Mouse (Mus musculus) heart, embryonic 13.5 days (tissue): ENCODE measurements at regions not wholly inside any gene's neighbourhood (a gene's known extent, or its start where the extent isn't known, plus 50 kb on each side); places are given as distances from the start of the nearest gene placed in this dataset.

Source experiments
- ATAC-seq: fragments of 200-750 bp; cut with Nextera tagmentation; 2 replicates; pipeline ENCODE4 v1.8.0; 2017; ENCODE audit warnings: moderate TSS enrichment; ENCODE audit not compliant: insufficient number of reproducible peaks, low FRiP score, low TSS enrichment; ENCODE audit errors: extremely low read depth
- H3K27ac ChIP-seq: fragments of 300-500 bp; sonication (generic); replicated peaks from 2 replicates; pipeline ENCODE4 v1.5.1; 2015; ENCODE audit warnings: moderate library complexity, mild to moderate bottlenecking, inconsistent platforms
- H3K27me3 ChIP-seq: fragments of 300-500 bp; sonication (generic); replicated peaks from 2 replicates; pipeline ENCODE4 v1.6.1; 2015; ENCODE audit warnings: mild to moderate bottlenecking, inconsistent platforms
- H3K36me3 ChIP-seq: fragments of 300-500 bp; sonication (generic); 2 replicates; pipeline ENCODE4 v1.6.1; 2015; ENCODE audit warnings: mild to moderate bottlenecking, inconsistent platforms
- H3K4me1 ChIP-seq: fragments of 300-500 bp; sonication (generic); 2 replicates; pipeline ENCODE4 v1.6.1; 2015; ENCODE audit warnings: inconsistent platforms
- H3K4me2 ChIP-seq: fragments of 300-500 bp; sonication (generic); 2 replicates; pipeline ENCODE4 v1.6.1; 2015; ENCODE audit warnings: inconsistent platforms, mild to moderate bottlenecking, moderate library complexity
- H3K4me3 ChIP-seq: fragments of 300-500 bp; sonication (generic); 2 replicates; pipeline ENCODE4 v1.5.1; 2015; ENCODE audit warnings: moderate library complexity, mild to moderate bottlenecking, inconsistent platforms
- H3K9ac ChIP-seq: fragments of 300-500 bp; sonication (generic); 2 replicates; pipeline ENCODE4 v1.6.1; 2015; ENCODE audit warnings: inconsistent platforms, mild to moderate bottlenecking, moderate library complexity
- H3K9me3 ChIP-seq: fragments of 300-500 bp; sonication (generic); 2 replicates; pipeline ENCODE4 v1.6.1; 2016; ENCODE audit warnings: inconsistent platforms
- WGBS: fragments of 180-500 bp; shearing (Covaris S2); methylation state at CpG from one replicate; pipeline ENCODE4 v1.1.7; 2015; ENCODE audit warnings: mixed read lengths; 5-methylcytosine and 5-hydroxymethylcytosine counted together

DNA sequence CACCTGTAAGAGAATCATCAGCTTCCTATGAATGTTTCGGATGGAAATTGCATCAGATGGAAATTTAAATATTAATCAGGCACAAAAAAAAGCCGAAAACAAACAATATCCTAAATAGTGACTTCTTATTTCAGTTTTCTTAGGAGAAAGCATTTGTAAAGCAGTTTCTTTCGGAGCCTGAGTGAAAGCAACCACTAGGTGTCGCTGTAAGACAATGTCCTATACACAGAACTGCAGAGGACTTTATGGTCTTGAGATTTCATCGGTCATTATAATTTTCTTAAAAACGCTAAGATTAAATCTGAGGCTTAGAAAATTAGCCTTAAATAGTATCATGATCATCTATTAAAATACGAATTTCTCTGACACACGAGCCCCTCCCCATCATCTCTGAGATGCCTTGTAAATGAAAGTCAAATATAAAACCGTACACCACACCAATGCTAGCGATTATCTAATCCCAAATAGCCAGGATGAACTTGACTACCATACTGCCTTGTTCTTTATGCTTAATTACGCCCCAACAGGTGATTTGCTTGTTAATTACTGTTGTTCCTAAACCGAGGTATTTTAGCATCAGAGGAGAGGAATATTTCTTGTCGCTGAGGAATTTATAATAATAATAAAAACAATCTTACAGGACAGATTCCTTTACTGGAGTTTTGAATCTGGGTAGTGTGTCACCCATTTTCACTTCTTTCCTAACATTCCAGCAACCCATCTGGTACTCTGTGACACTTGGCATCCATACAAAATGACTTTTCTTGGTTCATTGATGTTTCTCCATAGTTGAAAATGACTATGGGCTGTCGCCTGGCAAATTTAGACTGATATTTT, 480.0 kb downstream of the Hace1 start:
- ATAC-seq = no peak
- no peak overlapping the region for H3K4me3 ChIP-seq
- WGBS = 33% methylated on average over 14 of the region's 14 CpGs

DNA sequence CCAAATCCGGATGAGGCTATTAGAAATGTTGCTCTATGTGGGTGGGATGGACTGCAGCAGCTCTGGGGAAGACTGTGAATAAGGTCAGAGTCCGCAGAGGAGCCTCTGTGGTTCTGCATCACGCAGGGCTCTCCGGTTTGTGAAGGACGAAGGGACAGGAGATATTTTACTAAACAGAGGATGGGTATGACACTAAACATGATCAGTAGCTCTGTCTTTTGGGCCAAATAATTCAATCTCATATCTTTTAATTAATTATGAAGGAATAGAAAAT, 480.5 kb downstream of the Hace1 start:
- no peak overlapping the region for H3K4me2 ChIP-seq
- H3K4me1 ChIP-seq = no peaks in the 10 kb centered on the region
- H3K27me3 ChIP-seq = no peaks in the 10 kb centered on the region
- H3K4me3 ChIP-seq = no peak overlapping the region
- ATAC-seq = no peak
- no peak overlapping the region for H3K9ac ChIP-seq
- WGBS = 74% methylated on average over 5 of the region's 5 CpGs
- no peaks in the 10 kb centered on the region for H3K36me3 ChIP-seq
- H3K27ac ChIP-seq = no peak overlapping the region
- no peaks in the 10 kb centered on the region for H3K9me3 ChIP-seq

More for the DNA sequence above, 480.0 kb downstream of the Hace1 start:
- Histone ChIP-seq H3K4me2 (no peak overlapping the region), H3K9me3 (no peaks in the 10 kb centered on the region), H3K27me3 (no peaks in the 10 kb centered on the region), H3K36me3 (no peaks in the 10 kb centered on the region), H3K9ac (no peak overlapping the region), H3K27ac (no peak overlapping the region), H3K4me1 (no peaks in the 10 kb centered on the region)

DNA sequence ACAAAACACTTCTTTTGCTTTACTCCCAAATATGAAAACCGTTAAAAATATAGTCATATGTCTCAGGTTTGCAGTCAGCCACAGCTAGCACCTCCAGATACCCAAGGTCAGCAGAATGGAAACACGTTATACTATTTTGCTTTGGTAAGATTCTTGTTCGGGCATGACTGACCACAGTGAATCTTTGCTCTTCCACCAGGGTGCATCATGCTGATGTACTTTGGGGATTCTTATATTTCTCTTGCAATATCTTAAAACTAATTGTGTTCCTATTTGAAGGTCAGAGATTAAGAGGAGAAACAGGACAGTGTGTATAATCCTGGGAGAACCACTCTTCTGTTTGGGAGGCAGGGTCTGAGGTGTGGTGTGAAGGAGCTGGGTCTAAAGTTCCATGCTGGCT, 481.7 kb downstream of the Hace1 start:
- ATAC-seq = no peak
- H3K27me3 ChIP-seq = no peaks in the 10 kb centered on the region
- no peak overlapping the region for H3K9ac ChIP-seq
- no peaks in the 10 kb centered on the region for H3K4me1 ChIP-seq
- H3K27ac ChIP-seq = no peak overlapping the region
- H3K4me2 ChIP-seq = no peak overlapping the region
- no peaks in the 10 kb centered on the region for H3K36me3 ChIP-seq
- H3K9me3 ChIP-seq = no peaks in the 10 kb centered on the region
- no peak overlapping the region for H3K4me3 ChIP-seq
- WGBS = 71% methylated on average over 3 of the region's 3 CpGs

DNA sequence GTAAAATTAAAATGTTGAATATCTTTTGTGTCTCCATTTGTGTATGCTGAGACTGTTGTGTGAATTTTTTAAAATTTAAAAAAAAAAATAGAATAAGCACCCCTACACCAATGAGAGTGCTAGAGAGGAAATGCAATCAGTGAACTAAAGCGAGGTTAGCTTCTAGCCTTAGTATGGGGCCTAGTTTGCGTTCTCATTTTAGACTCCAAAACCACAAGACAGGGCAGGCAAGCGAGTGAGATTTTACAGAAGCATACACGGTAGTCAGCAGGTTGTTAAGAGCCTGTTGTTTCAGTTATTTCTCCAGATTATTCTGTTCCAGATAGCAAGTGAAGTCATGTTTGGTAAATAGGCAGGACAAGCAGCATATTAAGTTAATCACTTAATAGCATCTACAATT, 486.2 kb downstream of the Hace1 start:
- H3K27ac ChIP-seq = no peak overlapping the region
- no peak overlapping the region for H3K9ac ChIP-seq
- H3K27me3 ChIP-seq = no peaks in the 10 kb centered on the region
- H3K36me3 ChIP-seq = no peaks in the 10 kb centered on the region
- no peaks in the 10 kb centered on the region for H3K4me1 ChIP-seq
- no peak overlapping the region for H3K4me2 ChIP-seq
- H3K4me3 ChIP-seq = no peak overlapping the region
- ATAC-seq = no peak
- no peaks in the 10 kb centered on the region for H3K9me3 ChIP-seq
- 72% methylated on average over 4 of the region's 4 CpGs for WGBS

DNA sequence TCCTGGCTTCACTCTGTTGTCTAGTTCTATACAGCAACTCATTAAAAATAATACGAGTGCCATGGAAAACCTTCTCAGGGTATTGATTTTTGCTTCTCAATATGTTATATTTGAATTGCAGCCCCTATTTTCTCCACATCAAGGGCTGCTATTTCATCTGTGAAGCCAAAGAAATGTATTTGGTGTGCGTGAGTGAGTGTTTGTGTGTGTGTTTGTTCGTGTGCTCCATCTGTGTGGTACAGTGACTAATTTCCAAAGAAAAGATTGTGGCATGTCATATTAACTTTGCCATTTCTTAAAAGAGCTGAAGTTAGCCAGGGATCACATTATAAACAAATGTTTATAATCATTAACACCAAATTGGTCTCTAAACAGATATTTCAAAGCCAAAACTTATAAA, 493.1 kb downstream of the Hace1 start:
- no peak overlapping the region for H3K4me3 ChIP-seq
- H3K4me2 ChIP-seq = no peak overlapping the region
- WGBS = 75% methylated on average over 3 of the region's 3 CpGs
- no peaks in the 10 kb centered on the region for H3K4me1 ChIP-seq
- no peaks in the 10 kb centered on the region for H3K27me3 ChIP-seq
- H3K9ac ChIP-seq = no peak overlapping the region
- no peak overlapping the region for H3K27ac ChIP-seq
- no peaks in the 10 kb centered on the region for H3K9me3 ChIP-seq
- no peaks in the 10 kb centered on the region for H3K36me3 ChIP-seq
- no peak for ATAC-seq

DNA sequence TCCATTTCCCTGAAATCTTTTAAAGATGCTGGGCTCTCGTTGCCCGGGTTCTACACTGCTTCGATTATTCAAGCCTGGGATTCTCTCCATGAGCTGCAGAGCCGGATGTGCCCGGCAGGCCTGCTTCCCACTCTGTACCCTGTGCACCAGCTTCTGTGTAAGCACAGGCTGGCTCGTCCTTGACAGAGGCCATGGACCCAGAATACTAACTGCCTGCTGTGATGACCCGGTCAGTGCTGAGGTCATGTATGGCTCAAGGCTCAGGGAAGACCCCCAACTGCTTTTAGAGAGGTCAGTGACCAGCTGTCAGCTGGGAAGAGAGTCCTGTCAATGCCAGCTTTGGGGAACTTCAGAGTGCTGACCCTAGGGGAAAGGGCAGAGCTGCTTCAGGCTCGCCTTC, 493.6 kb downstream of the Hace1 start:
- Histone ChIP-seq H3K27ac (no peak overlapping the region), H3K36me3 (no peaks in the 10 kb centered on the region), H3K27me3 (no peaks in the 10 kb centered on the region), H3K4me3 (no peak overlapping the region), H3K4me1 (no peaks in the 10 kb centered on the region), H3K4me2 (no peak overlapping the region), H3K9ac (no peak overlapping the region), H3K9me3 (no peaks in the 10 kb centered on the region)
- WGBS = 46% methylated on average over 8 of the region's 8 CpGs
- ATAC-seq = no peak

DNA sequence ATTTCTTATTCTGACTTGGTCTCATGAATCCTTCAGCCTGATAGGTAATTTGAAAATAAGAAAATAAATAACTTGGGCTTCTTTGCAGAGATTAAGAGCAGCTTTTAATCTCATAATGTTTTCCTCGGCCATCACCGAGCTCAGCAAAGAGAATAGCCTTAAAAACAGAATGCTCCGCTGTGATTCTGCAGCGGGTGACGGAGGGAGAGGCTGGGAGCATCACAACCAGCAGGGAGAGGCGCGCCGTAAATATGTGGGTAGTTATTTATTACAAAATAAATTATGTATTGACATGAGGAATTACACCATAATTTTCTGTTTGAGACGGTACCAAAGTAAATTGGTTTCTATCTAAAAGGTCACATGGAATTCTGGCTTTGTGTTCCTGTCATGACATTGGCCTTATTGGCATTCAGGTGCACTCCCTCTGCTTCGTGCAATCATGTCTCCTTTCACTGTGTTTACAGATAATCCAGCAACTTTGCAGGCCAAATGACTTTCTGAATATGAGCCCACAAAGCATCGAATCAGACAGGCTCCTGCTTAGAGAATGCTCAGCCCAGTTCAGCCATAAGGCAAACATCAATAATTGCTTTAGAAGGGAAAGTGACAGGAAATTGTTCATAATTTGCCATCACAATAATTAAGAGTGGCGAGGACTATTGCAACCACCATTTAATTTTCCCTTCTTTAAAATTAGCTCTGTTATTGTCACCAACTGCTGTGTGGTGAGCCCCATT, 494.4 kb downstream of the Hace1 start:
- Histone ChIP-seq H3K4me2 (no peak overlapping the region), H3K36me3 (no peaks in the 10 kb centered on the region), H3K9me3 (no peaks in the 10 kb centered on the region), H3K9ac (no peak overlapping the region), H3K4me1 (peaks cover 4% of the 10 kb centered on the region; the same call in 1 of the 2 replicates), H3K27ac (no peak overlapping the region), H3K27me3 (no peaks in the 10 kb centered on the region), H3K4me3 (no peak overlapping the region)
- no peak for ATAC-seq
- WGBS = 78% methylated on average over 12 of the region's 12 CpGs

DNA sequence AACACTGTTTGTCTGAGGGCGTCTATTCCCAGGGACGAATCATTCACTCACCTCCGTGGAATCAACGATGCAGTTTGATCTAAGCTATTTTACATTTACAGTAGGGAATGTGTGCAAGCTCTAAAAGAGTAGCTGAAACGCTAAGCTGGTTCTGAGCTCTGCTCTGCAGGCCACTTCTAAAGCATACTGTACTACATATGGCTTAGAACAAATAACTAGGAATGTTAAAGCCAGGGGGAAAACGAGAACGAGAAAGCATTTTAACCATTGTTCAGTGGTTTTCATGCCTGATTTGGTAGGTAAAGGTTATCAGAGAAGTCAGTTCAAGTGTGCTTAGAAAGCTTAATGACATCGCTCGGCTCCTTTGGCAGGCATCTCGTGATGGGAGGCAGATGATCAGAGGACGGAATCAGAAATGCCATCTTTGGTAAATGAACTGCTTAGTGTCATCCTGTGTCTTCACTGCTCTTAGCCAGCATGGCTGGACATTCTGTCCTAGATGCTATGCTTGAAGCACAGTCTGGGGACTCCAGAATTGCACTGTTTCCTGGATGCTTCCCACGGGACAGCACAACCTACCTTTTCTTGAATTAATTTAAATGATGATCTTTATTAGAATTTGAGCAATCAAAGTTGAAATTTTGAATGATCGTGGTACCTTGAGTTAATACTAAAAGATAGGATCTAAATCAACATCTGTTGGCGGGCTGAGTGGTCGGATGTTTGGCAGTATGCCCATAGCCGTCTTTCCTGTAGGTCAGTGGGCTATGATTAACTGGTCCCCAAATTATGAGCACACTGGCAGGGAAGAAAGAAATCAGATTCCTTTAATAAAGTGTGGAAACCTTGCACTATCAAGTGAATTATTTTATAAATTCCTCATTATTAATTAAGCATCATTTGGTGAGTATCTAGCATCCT, 495.2 kb downstream of the Hace1 start:
- Histone ChIP-seq H3K4me3 (no peak overlapping the region), H3K27me3 (no peaks in the 10 kb centered on the region), H3K4me1 (peaks cover 6% of the 10 kb centered on the region; the same call in 1 of the 2 replicates), H3K36me3 (no peaks in the 10 kb centered on the region), H3K27ac (no peak overlapping the region), H3K4me2 (no peak overlapping the region), H3K9me3 (no peaks in the 10 kb centered on the region), H3K9ac (no peak overlapping the region)
- 62% methylated on average over 16 of the region's 16 CpGs for WGBS
- no peak for ATAC-seq

DNA sequence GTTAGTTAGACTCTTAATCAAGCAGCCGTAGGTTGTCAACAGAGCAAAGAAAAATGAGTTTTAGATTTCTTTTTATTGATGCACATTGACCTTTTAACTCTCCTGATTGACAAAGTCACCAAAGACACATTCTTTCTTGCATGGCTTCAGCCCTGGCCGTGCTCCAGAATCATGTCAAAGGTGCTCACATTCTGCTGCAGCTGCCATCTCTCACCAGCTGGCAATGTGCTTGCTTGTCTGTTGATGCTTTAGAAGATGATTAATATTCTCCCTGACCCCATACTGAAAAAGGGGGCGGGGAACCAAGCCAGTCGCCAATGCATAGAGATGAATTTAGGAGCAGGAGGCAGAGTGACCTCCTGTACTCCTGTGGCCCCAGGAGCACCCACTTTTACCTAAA, 510.1 kb downstream of the Hace1 start:
- 57% methylated on average over 4 of the region's 4 CpGs for WGBS
- ATAC-seq = no peak

DNA sequence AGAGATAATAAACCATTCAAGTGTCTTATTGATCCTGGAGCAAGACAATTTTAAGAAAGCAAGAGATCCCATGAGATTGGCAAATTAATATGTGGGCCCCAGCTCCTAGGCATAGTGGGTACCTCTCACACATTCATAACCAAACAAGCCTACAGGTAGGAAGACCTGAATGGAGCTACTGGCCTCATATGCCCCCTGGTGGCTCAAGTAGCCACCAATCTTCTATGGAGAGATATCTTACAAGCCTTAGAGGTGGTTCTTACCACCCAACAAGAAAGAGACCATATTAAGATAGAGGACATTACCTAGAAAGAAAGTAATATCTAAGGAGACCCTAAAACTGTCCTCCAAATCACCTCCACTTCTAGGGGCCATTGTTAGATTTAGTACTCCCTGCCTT, 523.2 kb downstream of the Hace1 start:
- ATAC-seq = no peak
- no peaks in the 10 kb centered on the region for H3K36me3 ChIP-seq
- no peak overlapping the region for H3K4me3 ChIP-seq
- no peak overlapping the region for H3K9ac ChIP-seq
- no peaks in the 10 kb centered on the region for H3K4me1 ChIP-seq
- H3K27ac ChIP-seq = no peak overlapping the region
- H3K27me3 ChIP-seq = no peaks in the 10 kb centered on the region
- H3K4me2 ChIP-seq = no peak overlapping the region
- no peaks in the 10 kb centered on the region for H3K9me3 ChIP-seq

More for the DNA sequence above, 510.1 kb downstream of the Hace1 start:
- Histone ChIP-seq H3K9me3 (no peaks in the 10 kb centered on the region), H3K4me3 (no peak overlapping the region), H3K27me3 (no peaks in the 10 kb centered on the region), H3K9ac (no peak overlapping the region), H3K27ac (no peak overlapping the region), H3K4me2 (no peak overlapping the region), H3K4me1 (no peaks in the 10 kb centered on the region), H3K36me3 (no peaks in the 10 kb centered on the region)

DNA sequence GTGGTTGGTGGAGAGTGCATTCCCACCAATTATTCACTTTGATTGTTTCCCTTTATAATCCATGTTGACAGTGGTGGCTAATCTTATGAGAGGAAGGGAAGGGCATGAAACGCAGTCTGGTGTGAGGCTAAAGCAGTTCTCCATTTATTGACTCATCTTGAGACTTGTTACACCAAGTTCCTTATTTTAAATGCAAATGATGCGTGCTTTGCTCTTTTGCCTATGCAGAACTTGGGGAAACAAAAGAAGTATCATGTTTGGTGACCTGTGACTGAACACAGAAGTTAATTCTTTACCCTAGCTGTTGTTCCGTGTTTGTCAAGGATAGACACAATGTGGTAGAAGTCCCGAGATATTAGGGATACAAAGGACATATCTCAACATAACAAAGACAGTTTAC, 531.2 kb downstream of the Hace1 start:
- ATAC-seq = no peak
- Histone ChIP-seq H3K27ac (no peak overlapping the region), H3K4me1 (no peaks in the 10 kb centered on the region), H3K36me3 (no peaks in the 10 kb centered on the region), H3K9me3 (no peaks in the 10 kb centered on the region), H3K4me2 (no peak overlapping the region), H3K9ac (no peak overlapping the region), H3K4me3 (no peak overlapping the region), H3K27me3 (no peaks in the 10 kb centered on the region)
- WGBS = 70% methylated on average over 4 of the region's 4 CpGs
